Mouse (Mus musculus): ENCODE data around the gene Pcif1. TPM values are rescaled to one million over a fixed set of nuclear protein-coding genes. Genes with fewer than 3 reads are reported as not detected.

Pcif1 gene
- polyA plus RNA-seq, 1 experiment, result 30.8 TPM

- 2% methylated on average over 12 of the region's 12 CpGs for WGBS
- DNase-seq (ENCODE audit: low read depth, low spot score), result peak; percentile 33
Observed at GRCm38 (mm10) chr2:164912151-164912550, 33.0 kb downstream of the Pcif1 start.

- 73% methylated on average over 7 of the region's 9 CpGs for WGBS
- DNase-seq (ENCODE audit: low read depth, low spot score), result no peak
Observed at GRCm38 (mm10) chr2:164912749-164913427, 33.8 kb downstream of the Pcif1 start.

- DNase-seq (ENCODE audit: low read depth, low spot score), result peak; percentile 45
Observed at GRCm38 (mm10) chr2:164913428-164913786, 34.3 kb downstream of the Pcif1 start.

GRCm38 (mm10) chr2:164916820-164917219, 37.7 kb downstream of the Pcif1 start:
- WGBS, result 70% methylated on average over 5 of the region's 5 CpGs

More at GRCm38 (mm10) chr2:164913428-164913786, 34.3 kb downstream of the Pcif1 start:
- 34% methylated on average over 2 of the region's 2 CpGs for WGBS

GRCm38 (mm10) chr2:164917371-164917770, 38.3 kb downstream of the Pcif1 start:
- DNase-seq (ENCODE audit: low read depth, low spot score), result peak; percentile 55
- 33% methylated on average over 10 of the region's 10 CpGs for WGBS

More at GRCm38 (mm10) chr2:164916820-164917219, 37.7 kb downstream of the Pcif1 start:
- DNase-seq (ENCODE audit: low read depth, low spot score), result no peak

- no peak for DNase-seq (ENCODE audit: low read depth, low spot score)
- 67% methylated on average over 5 of the region's 5 CpGs for WGBS
Observed at GRCm38 (mm10) chr2:164918325-164918724, 39.2 kb downstream of the Pcif1 start.

- 65% methylated on average over 7 of the region's 7 CpGs for WGBS
- DNase-seq (ENCODE audit: low read depth, low spot score), result no peak
Observed at GRCm38 (mm10) chr2:164921984-164922383, 42.9 kb downstream of the Pcif1 start.

- no peak for DNase-seq (ENCODE audit: low read depth, low spot score)
- 87% methylated on average over 4 of the region's 4 CpGs for WGBS
Observed at GRCm38 (mm10) chr2:164923291-164923690, 44.2 kb downstream of the Pcif1 start.

GRCm38 (mm10) chr2:164924100-164924857, 45.2 kb downstream of the Pcif1 start:
- 35% methylated on average over 11 of the region's 11 CpGs for WGBS
- peak; percentile 51 for DNase-seq (ENCODE audit: low read depth, low spot score)

GRCm38 (mm10) chr2:164930706-164931581, 51.8 kb downstream of the Pcif1 start:
- WGBS, result 45% methylated on average over 11 of the region's 11 CpGs
- DNase-seq (ENCODE audit: low read depth, low spot score), result no peak

GRCm38 (mm10) chr2:164933534-164933933, 54.4 kb downstream of the Pcif1 start:
- 45% methylated on average over 10 of the region's 10 CpGs for WGBS
- no peak for DNase-seq (ENCODE audit: low read depth, low spot score)

- WGBS, result 58% methylated on average over 4 of the region's 4 CpGs
- DNase-seq (ENCODE audit: low read depth, low spot score), result no peak
Observed at GRCm38 (mm10) chr2:164935991-164936390, 56.9 kb downstream of the Pcif1 start.

GRCm38 (mm10) chr2:164938146-164939091, 59.3 kb downstream of the Pcif1 start:
- WGBS, result 7% methylated on average over 39 of the region's 39 CpGs
- DNase-seq (ENCODE audit: low read depth, low spot score), result no peak

GRCm38 (mm10) chr2:164939106-164939505, 60.0 kb downstream of the Pcif1 start:
- no peak for DNase-seq (ENCODE audit: low read depth, low spot score)
- WGBS, result 12% methylated on average over 11 of the region's 11 CpGs

GRCm38 (mm10) chr2:164940140-164940830, 61.2 kb downstream of the Pcif1 start, which contains the start of gene Mmp9:
Gene Mmp9, plus strand, starts transcription at chr2:164940780.
- WGBS, result 23% methylated on average over 10 of the region's 10 CpGs
- DNase-seq (ENCODE audit: low read depth, low spot score), result no peak

GRCm38 (mm10) chr2:164942692-164943290, 63.7 kb downstream of the Pcif1 start:
- no peak for DNase-seq (ENCODE audit: low read depth, low spot score)
- 24% methylated on average over 5 of the region's 5 CpGs for WGBS
